Mouse (Mus musculus) C2C12 (cell line): ENCODE data around the gene Trim45. TPM values are rescaled to one million over a fixed set of nuclear protein-coding genes. Genes with fewer than 3 reads are reported as not detected.

ENCODE experiments used
- H3K27me3 ChIP-seq: one replicate; pipeline ENCODE4 v1.6.1; 2011; ENCODE audit not compliant: control insufficient read depth, insufficient read depth, insufficient read length
- H3K36me3 ChIP-seq: one replicate; pipeline ENCODE4 v1.6.1; 2011; ENCODE audit not compliant: control insufficient read depth, insufficient read depth
- H3K4me3 ChIP-seq: one replicate; pipeline ENCODE4 v1.5.1; 2011; ENCODE audit warnings: mild to moderate bottlenecking, control low read depth; ENCODE audit not compliant: poor library complexity, insufficient read depth, severe bottlenecking
- H3K79me2 ChIP-seq: one replicate; pipeline ENCODE4 v1.6.1; 2011; ENCODE audit not compliant: control insufficient read depth, insufficient read depth
- H3K79me3 ChIP-seq: one replicate; pipeline ENCODE4 v1.6.1; 2011; ENCODE audit warnings: low read depth, control low read depth
- H3ac ChIP-seq: one replicate; pipeline ENCODE3; 2011; ENCODE audit warnings: low read depth; ENCODE audit not compliant: control insufficient read depth, insufficient read length
- CEBPB ChIP-seq: IDR thresholded peaks from one replicate; pipeline ENCODE4 v1.6.1; 2011; ENCODE audit warnings: low read depth, mild to moderate bottlenecking, control low read depth, moderate library complexity
- CTCF ChIP-seq: IDR thresholded peaks from one replicate; pipeline ENCODE4 v1.5.1; 2011; ENCODE audit not compliant: control insufficient read depth, insufficient read depth, insufficient read length
- FOSL1 ChIP-seq: IDR thresholded peaks from one replicate; pipeline ENCODE4 v1.8.0; 2011; ENCODE audit warnings: mild to moderate bottlenecking, low read length; ENCODE audit not compliant: poor library complexity, insufficient read depth, severe bottlenecking
- MAX ChIP-seq: IDR thresholded peaks from one replicate; pipeline ENCODE4 v1.6.1; 2011; ENCODE audit warnings: mild to moderate bottlenecking, control low read depth
- MYOD1 ChIP-seq: IDR thresholded peaks from one replicate; pipeline ENCODE4 v1.6.1; 2011; ENCODE audit warnings: low read depth; ENCODE audit not compliant: control insufficient read depth, insufficient read length
- MYOG ChIP-seq: IDR thresholded peaks from one replicate; pipeline ENCODE4 v1.6.1; 2011; ENCODE audit not compliant: control insufficient read depth, insufficient read length; ENCODE audit errors: extremely low read depth
- USF1 ChIP-seq: IDR thresholded peaks from one replicate; pipeline ENCODE4 v1.6.1; 2011; ENCODE audit warnings: low read depth, mild to moderate bottlenecking, control low read depth, moderate library complexity
- polyA plus RNA-seq: library from polyadenylated mRNA; unstranded; fragments of >200 nt; fragmentation: generic; extraction: Trizol; gene quantifications from one replicate; pipeline ENCODE4 v1.2.1, GENCODE M21; 2012; ENCODE audit warnings: missing spikeins

Trim45 gene
- polyA plus RNA-seq, 1 experiment = 3.6 TPM

- no peaks in the 10 kb centered on the region for H3K27me3 ChIP-seq
- no peaks in the 10 kb centered on the region for H3K79me2 ChIP-seq
- TF ChIP-seq CTCF (no peak), MYOG (no peak), USF1 (no peak), MYOD1 (no peak), CEBPB (no peak), MAX (no peak), FOSL1 (no peak)
- no peak overlapping the region for H3K4me3 ChIP-seq
- H3ac ChIP-seq = no peak overlapping the region
- H3K36me3 ChIP-seq = peaks cover 39% of the 10 kb centered on the region
- no peaks in the 10 kb centered on the region for H3K79me3 ChIP-seq
Observed at GRCm38 (mm10) chr3:100938211-100938610, 16.2 kb downstream of the Trim45 start.

GRCm38 (mm10) chr3:100940496-100941037 is 18.6 kb downstream of the Trim45 start:
- Histone ChIP-seq H3K79me2 (no peaks in the 10 kb centered on the region), H3ac (no peak overlapping the region), H3K27me3 (no peaks in the 10 kb centered on the region), H3K36me3 (peaks cover 63% of the 10 kb centered on the region), H3K4me3 (no peak overlapping the region), H3K79me3 (no peaks in the 10 kb centered on the region)
- TF ChIP-seq MYOG = no peak
- no peak for TF ChIP-seq USF1
- no peak for TF ChIP-seq FOSL1
- no peak for TF ChIP-seq MYOD1
- no peak for TF ChIP-seq MAX
- TF ChIP-seq CTCF = no peak
- no peak for TF ChIP-seq CEBPB

GRCm38 (mm10) chr3:100947286-100947685 is 25.3 kb downstream of the Trim45 start:
- peaks cover 68% of the 10 kb centered on the region for H3K36me3 ChIP-seq

GRCm38 (mm10) chr3:100951531-100951930 is 29.5 kb downstream of the Trim45 start:
- Histone ChIP-seq H3K27me3 (no peaks in the 10 kb centered on the region), H3ac (no peak overlapping the region), H3K4me3 (no peak overlapping the region), H3K36me3 (peaks cover 69% of the 10 kb centered on the region), H3K79me3 (no peaks in the 10 kb centered on the region), H3K79me2 (no peaks in the 10 kb centered on the region)
- no peak for TF ChIP-seq CEBPB
- no peak for TF ChIP-seq USF1
- TF ChIP-seq MYOG = no peak
- no peak for TF ChIP-seq FOSL1
- TF ChIP-seq MAX = no peak
- TF ChIP-seq MYOD1 = no peak
- TF ChIP-seq CTCF = no peak

More at GRCm38 (mm10) chr3:100947286-100947685, 25.3 kb downstream of the Trim45 start:
- H3K79me3 ChIP-seq = no peaks in the 10 kb centered on the region
- H3K27me3 ChIP-seq = no peaks in the 10 kb centered on the region
- H3K4me3 ChIP-seq = no peak overlapping the region
- H3ac ChIP-seq = no peak overlapping the region
- TF ChIP-seq MAX (no peak), MYOD1 (no peak), USF1 (no peak), CEBPB (no peak), FOSL1 (no peak)
- no peaks in the 10 kb centered on the region for H3K79me2 ChIP-seq

GRCm38 (mm10) chr3:100954616-100955015 is 32.6 kb downstream of the Trim45 start:
- peaks cover 73% of the 10 kb centered on the region for H3K36me3 ChIP-seq
- no peaks in the 10 kb centered on the region for H3K27me3 ChIP-seq
- H3K4me3 ChIP-seq = no peak overlapping the region
- TF ChIP-seq MYOG (no peak), MAX (no peak), CEBPB (no peak), FOSL1 (no peak), USF1 (no peak), MYOD1 (no peak), CTCF (no peak)
- no peaks in the 10 kb centered on the region for H3K79me2 ChIP-seq
- H3K79me3 ChIP-seq = no peaks in the 10 kb centered on the region
- no peak overlapping the region for H3ac ChIP-seq

GRCm38 (mm10) chr3:100961007-100961406 is 39.0 kb downstream of the Trim45 start:
- Histone ChIP-seq H3ac (no peak overlapping the region), H3K79me2 (no peaks in the 10 kb centered on the region), H3K4me3 (no peak overlapping the region), H3K79me3 (no peaks in the 10 kb centered on the region), H3K36me3 (peaks cover 56% of the 10 kb centered on the region), H3K27me3 (no peaks in the 10 kb centered on the region)
- TF ChIP-seq MYOG (no peak), CEBPB (no peak), CTCF (no peak), FOSL1 (no peak), USF1 (no peak), MAX (no peak), MYOD1 (no peak)
